Mouse (Mus musculus) fibroblast of lung, adult 2 months (primary cell): ENCODE data around the gene Elane.

Experiments used
- DNase-seq: peaks from one replicate; pipeline ENCODE4 v3.0.0-alpha.2; 2011; ENCODE audit warnings: low read depth

Gene Elane

DNA sequence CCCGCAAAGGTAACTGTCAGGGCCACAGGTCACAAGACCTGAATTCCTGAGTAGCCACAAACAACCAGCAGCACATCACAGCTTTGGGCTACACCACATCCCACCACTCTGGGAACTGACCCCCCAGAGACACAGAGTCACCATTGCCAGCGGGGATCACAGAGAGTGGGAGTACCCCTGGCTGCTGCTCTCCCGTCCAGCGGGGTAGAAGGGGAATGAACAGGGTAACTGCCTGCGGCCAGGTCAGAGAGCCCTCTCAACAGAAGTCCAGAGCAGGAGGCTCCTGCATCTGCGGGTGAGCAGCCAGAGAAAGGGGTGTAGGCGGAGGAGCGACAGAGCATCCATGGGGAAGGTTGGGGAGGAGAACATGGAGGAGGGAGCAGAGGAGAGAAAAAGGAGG is 30.0 kb downstream of the Elane start:
- no peak for DNase-seq

DNA sequence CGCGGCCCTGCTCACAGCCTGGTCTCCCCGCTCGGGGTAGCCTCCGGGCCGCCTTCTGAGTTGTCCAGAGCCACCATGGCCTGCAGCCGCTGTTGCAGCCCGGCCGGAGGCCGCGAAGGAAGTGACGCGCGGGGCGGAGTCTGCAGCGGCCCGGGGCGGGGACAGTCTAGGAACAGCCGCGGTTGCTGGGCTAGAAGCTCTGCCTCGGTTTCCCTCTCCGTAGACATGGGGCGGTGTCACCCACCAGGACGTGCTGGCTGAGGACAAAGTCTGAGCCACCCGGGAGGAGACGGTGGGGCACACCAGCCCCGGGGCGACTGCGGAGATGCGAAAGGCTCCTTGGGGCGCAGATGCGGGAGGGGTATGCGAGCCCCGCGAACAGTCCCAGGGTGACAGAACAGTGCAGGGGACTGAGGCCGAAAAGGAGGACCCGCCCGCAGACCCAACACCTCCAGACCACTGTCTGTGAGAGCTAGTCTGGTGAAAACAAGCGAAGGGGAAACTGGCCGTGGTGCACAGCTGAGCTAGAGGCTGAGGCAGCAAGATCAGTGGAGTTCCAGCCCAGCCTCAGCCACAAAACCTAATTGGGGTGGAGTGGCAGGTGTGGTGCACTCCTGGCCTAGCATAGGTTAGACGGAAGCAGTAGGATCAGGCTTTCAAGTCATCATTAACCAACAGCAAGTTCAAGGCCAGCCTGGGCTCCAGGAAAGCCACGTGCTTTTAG is 30.9 kb downstream of the Elane start, which contains the start of gene Kiss1r:
Kiss1r (plus strand) TSS at position 164 of the 724 bp plus-strand sequence.
- no peak for DNase-seq

GRCm38 (mm10) chr10:79917532-79918100 is 31.6 kb downstream of the Elane start:
- no peak for DNase-seq

- DNase-seq: no peak
Measured at GRCm38 (mm10) chr10:79918231-79919078, 32.4 kb downstream of the Elane start.

- no peak for DNase-seq
Measured at GRCm38 (mm10) chr10:79919251-79919849, 33.3 kb downstream of the Elane start.

DNA sequence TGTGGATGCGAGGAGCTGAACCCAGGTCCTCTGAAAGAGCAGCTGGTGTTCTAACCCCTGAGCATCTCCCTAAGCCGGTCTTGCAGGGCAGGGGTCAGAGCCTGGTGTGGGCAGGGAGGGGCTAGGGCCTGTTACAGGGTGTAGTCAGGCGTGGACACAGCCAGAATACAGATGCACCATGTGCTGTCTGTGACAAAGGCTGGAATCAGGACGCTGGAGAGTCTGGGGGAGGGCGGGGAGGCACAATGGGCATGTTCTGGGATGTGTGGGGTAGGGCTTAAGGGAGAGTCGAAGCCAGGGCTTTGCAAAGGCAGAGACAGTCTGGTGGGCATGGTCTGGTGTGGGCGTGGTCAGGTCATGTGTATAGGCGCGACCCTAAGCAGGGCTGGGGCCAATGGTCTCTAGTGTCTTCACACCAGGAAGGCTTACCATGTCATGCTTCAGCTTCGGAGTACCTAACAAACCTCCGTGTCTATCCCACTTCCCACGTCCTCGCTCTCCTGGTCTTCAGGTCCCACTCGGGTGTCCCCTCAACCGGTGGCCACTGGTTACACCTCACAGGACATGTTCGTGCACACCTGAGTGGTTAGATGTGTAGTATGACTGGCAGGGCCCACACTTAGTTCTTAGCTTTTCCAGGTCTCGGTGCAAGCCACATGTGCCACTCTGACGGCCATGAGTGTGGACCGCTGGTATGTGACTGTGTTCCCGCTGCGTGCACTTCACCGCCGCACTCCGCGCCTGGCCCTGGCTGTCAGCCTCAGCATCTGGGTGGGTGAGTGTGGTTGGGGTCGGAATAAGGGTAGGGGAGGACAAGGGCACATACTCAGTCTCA is 34.2 kb downstream of the Elane start:
- no peak for DNase-seq

DNA sequence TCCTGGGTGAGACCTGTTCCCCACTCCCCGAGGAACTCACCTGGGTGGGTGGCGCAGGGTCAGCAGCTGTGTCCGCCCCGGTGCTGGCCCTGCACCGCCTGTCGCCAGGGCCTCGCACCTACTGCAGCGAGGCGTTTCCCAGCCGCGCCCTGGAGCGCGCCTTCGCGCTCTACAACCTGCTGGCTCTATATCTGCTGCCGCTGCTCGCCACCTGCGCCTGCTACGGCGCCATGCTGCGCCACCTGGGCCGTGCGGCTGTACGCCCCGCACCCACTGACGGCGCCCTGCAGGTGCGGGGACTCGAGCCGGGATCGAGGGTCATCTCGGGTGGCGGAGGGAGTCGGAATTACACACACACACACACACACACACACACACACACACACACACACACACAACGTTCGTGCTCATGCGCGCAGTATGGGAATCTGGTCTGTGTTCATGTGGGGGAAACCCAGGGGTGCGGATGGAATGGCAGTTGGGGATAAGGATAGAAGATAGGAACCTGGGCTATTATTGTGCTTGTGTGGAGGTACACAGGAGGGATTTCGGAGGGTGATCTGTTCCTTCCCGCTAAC is 35.0 kb downstream of the Elane start, which contains the start of gene R3hdm4:
R3hdm4 (minus strand) TSS at position 251 of the 578 bp plus-strand sequence.
- no peak for DNase-seq

- no peak for DNase-seq
Measured at GRCm38 (mm10) chr10:79921572-79921971, 35.5 kb downstream of the Elane start.

DNA sequence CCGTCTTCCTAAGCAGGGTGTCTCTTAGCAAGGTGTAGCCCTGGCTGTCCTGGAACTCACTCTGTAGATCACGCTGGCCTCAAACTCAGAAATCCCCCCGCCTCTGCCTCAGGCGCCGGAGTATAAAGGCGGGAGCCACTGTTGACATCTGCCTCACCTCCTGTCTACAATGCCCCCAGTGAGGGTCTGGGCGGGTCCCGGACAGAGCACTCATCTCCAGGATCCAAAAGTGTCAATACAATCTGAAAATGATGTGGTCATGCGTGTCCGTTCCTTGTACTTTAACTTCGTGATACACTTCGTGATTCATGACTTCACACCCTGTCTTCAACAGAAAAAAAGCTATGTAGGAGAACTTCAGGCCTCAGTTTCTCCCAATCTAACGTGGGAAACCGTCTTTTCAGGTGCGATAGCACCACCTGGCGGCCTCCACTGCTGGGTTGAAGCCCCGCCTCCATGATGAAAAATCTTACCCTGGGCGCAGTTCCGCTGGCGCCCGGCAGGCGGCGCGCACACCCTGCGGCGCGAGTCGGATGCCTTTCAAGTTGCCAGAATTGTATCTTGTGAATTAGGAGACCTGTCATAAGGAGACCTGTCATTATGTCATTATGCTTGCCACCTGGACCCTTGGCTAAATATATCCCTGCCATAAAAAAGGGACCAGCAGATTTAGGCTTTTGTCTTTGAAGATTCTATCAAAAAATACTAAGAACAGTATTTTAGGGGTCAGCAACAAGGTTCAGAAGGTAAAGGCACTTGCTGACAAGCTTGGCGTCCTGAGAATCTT is 39.1 kb downstream of the Elane start:
- DNase-seq: peak; percentile 58

DNA sequence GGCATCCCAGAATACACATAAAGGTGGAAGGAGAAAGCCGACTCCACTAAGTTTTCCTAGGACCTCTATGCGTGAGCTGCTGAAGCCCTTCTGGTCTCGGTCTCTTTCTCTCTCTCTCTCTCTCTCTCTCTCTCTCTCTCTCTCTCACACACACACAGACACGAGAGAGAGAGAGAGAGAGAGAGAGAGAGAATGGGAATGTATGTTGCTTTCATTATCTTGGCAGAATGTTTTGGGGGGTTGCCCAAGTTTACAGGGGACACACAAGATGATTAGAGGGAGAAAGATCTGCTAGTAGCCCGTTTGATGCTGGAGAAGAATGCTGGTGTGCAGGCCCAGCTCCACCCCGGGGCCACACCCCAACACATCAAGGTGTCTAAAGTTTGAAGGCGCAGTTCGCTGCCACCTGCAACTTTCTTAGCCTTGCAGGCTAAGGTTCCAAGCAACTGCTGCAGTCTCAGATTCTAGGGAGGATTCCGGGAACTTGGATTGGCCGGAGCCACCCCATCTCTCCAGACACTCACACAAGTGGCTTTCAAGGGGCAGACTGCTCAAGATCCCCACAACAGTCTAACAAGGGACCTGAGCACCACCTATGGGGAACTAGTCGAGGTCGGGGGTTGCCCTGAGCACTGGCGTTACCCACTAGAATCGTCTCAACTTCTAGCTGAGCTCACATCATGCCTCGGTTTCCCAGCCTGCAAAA is 39.9 kb downstream of the Elane start:
- no peak for DNase-seq

GRCm38 (mm10) chr10:79926491-79927323 is 40.7 kb downstream of the Elane start, which contains the start of gene Arid3a:
Gene Arid3a, plus strand, starts transcription at chr10:79927043.
- peak; percentile 71 for DNase-seq

GRCm38 (mm10) chr10:79927324-79928029 is 41.4 kb downstream of the Elane start:
- no peak for DNase-seq

- DNase-seq: no peak
Measured at GRCm38 (mm10) chr10:79928030-79928694, 42.1 kb downstream of the Elane start.

GRCm38 (mm10) chr10:79928907-79929701 is 43.1 kb downstream of the Elane start:
- no peak for DNase-seq

- DNase-seq: no peak
Measured at GRCm38 (mm10) chr10:79929967-79930825, 44.1 kb downstream of the Elane start.

- no peak for DNase-seq
Measured at GRCm38 (mm10) chr10:79930826-79931186, 44.8 kb downstream of the Elane start.
